Mouse (Mus musculus) hindbrain, embryonic 14.5 days (tissue): ENCODE measurements at regions not wholly inside any gene's neighbourhood (a gene's known extent, or its start where the extent isn't known, plus 50 kb on each side); places are given as distances from the start of the nearest gene placed in this dataset.

Experiments
- ATAC-seq: fragments of 200-750 bp; cut with Nextera tagmentation; 2 replicates; pipeline ENCODE4 v1.8.0; 2017; ENCODE audit warnings: moderate number of reproducible peaks, mild to moderate bottlenecking, moderate TSS enrichment, moderate library complexity; ENCODE audit not compliant: low FRiP score
- DNase-seq: peaks from one replicate; pipeline ENCODE4 v3.0.0-alpha.2; 2015; ENCODE audit warnings: low spot score
- H3K27ac ChIP-seq: fragments of 300-500 bp; sonication (generic); 2 replicates; pipeline ENCODE4 v1.5.1; 2014; ENCODE audit warnings: mild to moderate bottlenecking, moderate library complexity
- H3K27me3 ChIP-seq: fragments of 300-500 bp; sonication (generic); 2 replicates; pipeline ENCODE4 v1.6.1; 2014; ENCODE audit warnings: mild to moderate bottlenecking, low read length, mixed read lengths; ENCODE audit not compliant: control insufficient read depth, insufficient read depth
- H3K36me3 ChIP-seq: fragments of 300-500 bp; sonication (generic); replicated peaks from 2 replicates; pipeline ENCODE4 v1.6.1; 2014; ENCODE audit not compliant: control insufficient read depth, insufficient read depth
- H3K4me1 ChIP-seq: fragments of 300-500 bp; sonication (generic); replicated peaks from 2 replicates; pipeline ENCODE4 v1.6.1; 2014; ENCODE audit warnings: antibody characterized with exemption, low read length, mixed read lengths; ENCODE audit not compliant: control insufficient read depth, insufficient read depth
- H3K4me2 ChIP-seq: fragments of 300-500 bp; sonication (generic); replicated peaks from 2 replicates; pipeline ENCODE4 v1.6.1; 2014; ENCODE audit warnings: mild to moderate bottlenecking, moderate library complexity
- H3K4me3 ChIP-seq: fragments of 300-500 bp; sonication (generic); replicated peaks from 2 replicates; pipeline ENCODE4 v1.5.1; 2014; ENCODE audit warnings: mild to moderate bottlenecking, low read length
- H3K9ac ChIP-seq: fragments of 300-500 bp; sonication (generic); 2 replicates; pipeline ENCODE4 v1.6.1; 2014
- H3K9me3 ChIP-seq: fragments of 300-500 bp; sonication (generic); 2 replicates; pipeline ENCODE4 v1.6.1; 2016; ENCODE audit warnings: low read length; ENCODE audit not compliant: control insufficient read depth
- WGBS: fragments of 180-500 bp; shearing (Covaris S2); extraction: QIAGEN DNeasy Blood & Tissue Kit; methylation state at CpG from one replicate; pipeline ENCODE4 v1.1.7; 2014; 5-methylcytosine and 5-hydroxymethylcytosine counted together

DNA sequence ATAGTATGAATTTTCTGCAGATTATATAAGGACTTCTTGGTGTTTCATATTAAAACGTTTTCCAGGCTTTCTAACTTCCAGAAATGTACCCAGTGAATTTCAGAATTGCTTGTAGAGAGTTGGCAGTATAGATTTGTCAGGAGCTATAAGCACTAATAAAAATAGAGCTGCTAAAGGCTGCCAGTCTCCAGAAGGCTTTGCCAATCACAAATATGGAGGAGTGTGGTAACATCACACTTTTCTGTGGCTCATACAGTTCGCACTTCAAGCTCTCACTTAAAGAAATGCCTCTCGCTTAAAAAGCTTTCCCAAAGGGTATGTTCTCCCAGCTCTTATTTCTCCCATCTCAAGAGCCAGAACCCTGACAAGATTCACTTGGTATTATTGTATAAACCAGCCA, 545.7 kb downstream of the 1190002N15Rik start:
- DNase-seq, result no peak
- Histone ChIP-seq H3K27ac (no peak overlapping the region), H3K4me3 (no peak overlapping the region), H3K36me3 (no peaks in the 10 kb centered on the region), H3K27me3 (no peaks in the 10 kb centered on the region), H3K9ac (no peak overlapping the region), H3K4me2 (no peak overlapping the region), H3K9me3 (no peaks in the 10 kb centered on the region), H3K4me1 (no peaks in the 10 kb centered on the region)
- 80% methylated on average over 3 of the region's 3 CpGs for WGBS
- ATAC-seq, result no peak

DNA sequence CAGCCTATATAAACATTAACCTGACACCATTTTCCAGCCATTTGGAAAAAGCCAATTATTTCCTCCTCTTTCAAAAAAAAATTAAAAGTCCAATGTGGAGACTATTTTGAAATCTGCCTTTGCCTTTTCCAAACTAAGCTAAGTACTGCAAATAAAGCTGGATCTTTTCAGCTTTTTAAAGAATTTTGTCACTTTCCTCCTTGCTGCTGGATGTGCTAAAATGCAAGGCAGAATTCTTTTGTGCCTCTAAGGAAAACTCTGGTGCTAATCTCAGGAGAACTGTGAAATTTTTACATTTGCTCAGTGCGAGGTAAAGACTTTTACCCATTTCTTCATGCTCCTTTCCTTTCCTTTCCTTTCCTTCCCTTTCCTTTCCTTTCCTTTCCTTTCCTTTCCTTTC, 546.7 kb downstream of the 1190002N15Rik start:
- WGBS, result 74% methylated on average over 1 of the region's 1 CpGs
- H3K4me1 ChIP-seq, result no peaks in the 10 kb centered on the region
- no peaks in the 10 kb centered on the region for H3K36me3 ChIP-seq
- no peak overlapping the region for H3K4me2 ChIP-seq
- no peak overlapping the region for H3K9ac ChIP-seq
- no peaks in the 10 kb centered on the region for H3K9me3 ChIP-seq
- H3K4me3 ChIP-seq, result no peak overlapping the region
- DNase-seq, result no peak
- H3K27ac ChIP-seq, result no peak overlapping the region
- no peak for ATAC-seq
- no peaks in the 10 kb centered on the region for H3K27me3 ChIP-seq

DNA sequence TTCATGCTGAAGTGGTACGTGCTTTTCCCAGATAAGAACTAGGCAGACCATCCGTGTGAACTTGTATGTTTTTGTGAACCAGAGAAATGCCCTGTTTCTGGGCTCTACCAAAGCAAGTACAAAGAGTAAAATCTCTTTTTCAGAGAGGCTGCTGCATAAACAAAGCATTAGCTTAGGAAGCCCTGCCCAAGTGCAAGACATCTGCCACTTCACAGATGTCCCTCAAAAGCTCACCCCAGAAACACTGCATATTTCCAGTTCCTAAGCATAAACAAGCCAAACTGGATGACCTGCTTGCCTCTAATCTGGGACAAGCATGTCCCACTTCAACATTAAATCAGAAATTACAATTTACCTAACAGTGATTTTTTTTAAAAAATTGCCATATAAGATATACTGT, 556.7 kb downstream of the 1190002N15Rik start:
- Histone ChIP-seq H3K27ac (no peak overlapping the region), H3K4me1 (no peaks in the 10 kb centered on the region), H3K9me3 (no peaks in the 10 kb centered on the region), H3K27me3 (no peaks in the 10 kb centered on the region), H3K4me3 (no peak overlapping the region), H3K36me3 (no peaks in the 10 kb centered on the region), H3K4me2 (no peak overlapping the region), H3K9ac (no peak overlapping the region)
- ATAC-seq (no peak), DNase-seq (no peak)
- whole genome bisulfite sequencing, result 72% methylated on average over 2 of the region's 2 CpGs

- Histone ChIP-seq H3K27ac (no peak overlapping the region), H3K4me2 (no peak overlapping the region), H3K9ac (no peak overlapping the region), H3K36me3 (no peaks in the 10 kb centered on the region), H3K27me3 (no peaks in the 10 kb centered on the region), H3K4me3 (no peak overlapping the region), H3K9me3 (no peaks in the 10 kb centered on the region), H3K4me1 (0 out of 2 replicates have a peak, but pooled peaks cover 3% of the 10 kb centered on the region)
- no peak for ATAC-seq
- DNase-seq, result no peak
- 71% methylated on average over 6 of the region's 6 CpGs for WGBS
Measured at GRCm38 (mm10) chr9:93969691-93970284, 568.1 kb downstream of the 1190002N15Rik start.

DNA sequence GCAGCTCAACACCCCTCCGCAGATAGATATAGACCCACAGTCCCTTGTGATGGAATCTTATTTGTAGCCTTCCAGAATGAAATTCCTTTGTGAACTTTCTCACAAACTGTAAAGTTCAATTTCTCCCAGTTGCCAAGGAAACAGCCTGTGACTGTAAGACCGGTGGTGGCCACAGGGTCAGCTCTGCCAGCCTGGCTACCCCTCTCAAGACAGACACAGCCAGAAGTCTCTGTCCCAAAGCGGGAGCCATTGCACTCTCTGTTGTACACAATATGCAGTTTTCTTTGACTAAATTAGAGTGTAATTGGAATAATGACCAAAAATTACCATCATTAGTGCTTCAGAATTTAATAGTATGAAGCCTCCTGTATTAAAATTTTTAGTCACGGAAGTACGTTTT, 568.8 kb downstream of the 1190002N15Rik start:
- Histone ChIP-seq H3K27ac (no peak overlapping the region), H3K9ac (no peak overlapping the region), H3K36me3 (no peaks in the 10 kb centered on the region), H3K4me2 (no peak overlapping the region), H3K9me3 (no peaks in the 10 kb centered on the region), H3K27me3 (no peaks in the 10 kb centered on the region), H3K4me3 (no peak overlapping the region), H3K4me1 (0 out of 2 replicates have a peak, but pooled peaks cover 3% of the 10 kb centered on the region)
- no peak for ATAC-seq
- no peak for DNase-seq
- 65% methylated on average over 5 of the region's 5 CpGs for WGBS

GRCm38 (mm10) chr9:93955235-93956040, 582.4 kb downstream of the 1190002N15Rik start:
- ATAC-seq, result no peak

GRCm38 (mm10) chr9:93948671-93949070, 589.2 kb downstream of the 1190002N15Rik start:
- Histone ChIP-seq H3K4me1 (no peaks in the 10 kb centered on the region), H3K4me3 (no peak overlapping the region), H3K36me3 (no peaks in the 10 kb centered on the region), H3K9ac (no peak overlapping the region), H3K9me3 (no peaks in the 10 kb centered on the region), H3K27me3 (no peaks in the 10 kb centered on the region), H3K27ac (no peak overlapping the region), H3K4me2 (no peak overlapping the region)
- no peak for DNase-seq
- ATAC-seq, result no peak
- WGBS, result 84% methylated on average over 1 of the region's 1 CpGs

More at GRCm38 (mm10) chr9:93955235-93956040, 582.4 kb downstream of the 1190002N15Rik start:
- no peak overlapping the region for H3K4me3 ChIP-seq
- H3K9ac ChIP-seq, result no peak overlapping the region
- no peak overlapping the region for H3K27ac ChIP-seq
- no peaks in the 10 kb centered on the region for H3K9me3 ChIP-seq
- H3K27me3 ChIP-seq, result no peaks in the 10 kb centered on the region
- no peaks in the 10 kb centered on the region for H3K36me3 ChIP-seq
- no peak overlapping the region for H3K4me2 ChIP-seq
- H3K4me1 ChIP-seq, result no peaks in the 10 kb centered on the region
- DNase-seq, result no peak

DNA sequence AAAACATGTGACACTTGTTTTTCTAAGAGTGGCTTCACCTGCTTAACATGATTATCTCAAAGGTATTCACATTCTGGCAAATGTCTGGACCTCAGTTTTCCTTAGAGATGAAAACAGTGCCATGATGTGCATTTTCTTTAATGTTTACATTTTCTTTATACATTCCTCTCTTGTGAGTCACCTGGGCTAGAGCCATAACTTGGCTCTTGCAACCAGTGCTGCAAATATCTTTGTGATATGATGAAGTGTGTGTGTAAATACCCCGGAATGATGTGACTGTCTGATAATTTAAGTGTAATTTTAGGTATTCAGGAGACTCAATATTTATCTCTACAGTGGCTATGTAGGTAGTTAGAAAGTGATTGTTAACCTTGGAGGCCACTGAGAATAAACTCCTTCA, 590.8 kb downstream of the 1190002N15Rik start:
- Histone ChIP-seq H3K9ac (no peak overlapping the region), H3K4me3 (no peak overlapping the region), H3K27me3 (no peaks in the 10 kb centered on the region), H3K36me3 (no peaks in the 10 kb centered on the region), H3K4me2 (no peak overlapping the region), H3K4me1 (no peaks in the 10 kb centered on the region), H3K27ac (no peak overlapping the region), H3K9me3 (no peaks in the 10 kb centered on the region)
- ATAC-seq (no peak), DNase-seq (no peak)
- WGBS, result 97% methylated on average over 1 of the region's 1 CpGs

DNA sequence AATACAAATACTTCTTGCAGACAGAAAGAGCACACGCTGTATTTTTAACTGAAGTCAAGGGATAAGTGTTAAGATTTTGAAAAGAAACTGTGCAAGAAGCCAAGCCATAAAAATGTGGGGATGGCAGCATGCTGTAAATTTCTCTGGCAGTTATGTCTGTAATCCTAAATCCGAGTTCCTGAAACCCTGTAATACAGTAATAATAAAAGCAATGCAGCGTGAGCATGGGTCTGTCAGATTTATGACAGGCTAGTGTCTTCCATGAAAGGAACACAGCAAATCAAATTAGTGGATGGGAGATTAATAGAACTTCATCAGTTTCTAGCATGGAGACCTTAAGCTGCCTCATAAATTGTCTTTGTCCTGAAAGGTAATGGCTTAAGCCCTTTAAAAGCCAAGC, 597.7 kb downstream of the 1190002N15Rik start:
- Histone ChIP-seq H3K27me3 (no peaks in the 10 kb centered on the region), H3K4me1 (no peaks in the 10 kb centered on the region), H3K4me3 (no peak overlapping the region), H3K4me2 (no peak overlapping the region), H3K27ac (no peak overlapping the region), H3K9me3 (no peaks in the 10 kb centered on the region), H3K36me3 (no peaks in the 10 kb centered on the region), H3K9ac (no peak overlapping the region)
- 67% methylated on average over 3 of the region's 3 CpGs for WGBS
- ATAC-seq (no peak), DNase-seq (no peak)
